Mouse (Mus musculus) forebrain, embryonic 14.5 days (tissue): Measurements from ENCODE around the gene Nr6a1. TPM values are rescaled to one million over a fixed set of nuclear protein-coding genes. Genes with fewer than 3 reads are reported as not detected.

Experiments
- ATAC-seq: fragments of 200-750 bp; cut with Nextera tagmentation; 2 replicates; pipeline ENCODE4 v1.8.0; 2017; ENCODE audit warnings: mild to moderate bottlenecking, moderate library complexity
- DNase-seq: peaks from one replicate; pipeline ENCODE4 v3.0.0-alpha.2; 2015; ENCODE audit warnings: low spot score
- H3K27ac ChIP-seq: fragments of 300-500 bp; sonication (generic); 2 replicates; pipeline ENCODE4 v1.5.1; 2014; ENCODE audit warnings: low read depth, mild to moderate bottlenecking, control low read depth, low read length, moderate library complexity
- H3K27me3 ChIP-seq: fragments of 300-500 bp; sonication (generic); replicated peaks from 2 replicates; pipeline ENCODE4 v1.6.1; 2014; ENCODE audit warnings: low read length, control low read depth, mixed read lengths; ENCODE audit not compliant: control insufficient read depth, insufficient read depth
- H3K36me3 ChIP-seq: fragments of 300-500 bp; sonication (generic); 2 replicates; pipeline ENCODE4 v1.6.1; 2014; ENCODE audit warnings: low read length, control low read depth; ENCODE audit not compliant: control insufficient read depth, insufficient read depth
- H3K4me1 ChIP-seq: fragments of 300-500 bp; sonication (generic); 2 replicates; pipeline ENCODE4 v1.6.1; 2014; ENCODE audit warnings: antibody characterized with exemption, low read length, control low read depth; ENCODE audit not compliant: control insufficient read depth, insufficient read depth
- H3K4me2 ChIP-seq: fragments of 300-500 bp; sonication (generic); 2 replicates; pipeline ENCODE4 v1.6.1; 2014; ENCODE audit warnings: mild to moderate bottlenecking, control low read depth, low read length
- H3K4me3 ChIP-seq: fragments of 300-500 bp; sonication (generic); 2 replicates; pipeline ENCODE4 v1.5.1; 2014; ENCODE audit warnings: low read depth, low read length, control low read depth
- H3K9ac ChIP-seq: fragments of 300-500 bp; sonication (generic); 2 replicates; pipeline ENCODE4 v1.6.1; 2014; ENCODE audit warnings: mild to moderate bottlenecking, low read length, control low read depth, moderate library complexity
- H3K9me3 ChIP-seq: fragments of 300-500 bp; sonication (generic); replicated peaks from 2 replicates; pipeline ENCODE4 v1.6.1; 2016; ENCODE audit warnings: low read length, control low read depth, mixed read lengths; ENCODE audit not compliant: control insufficient read depth
- WGBS: fragments of 180-500 bp; shearing (Covaris S2); extraction: QIAGEN DNeasy Blood & Tissue Kit; methylation state at CpG from one replicate; pipeline ENCODE4 v1.1.7; 2014; 5-methylcytosine and 5-hydroxymethylcytosine counted together
- polyA plus RNA-seq: library from polyadenylated mRNA; unstranded; fragments of >200 nt; fragmentation: Nextera tagmentation; extraction: Ambion mirVana; gene quantifications from 2 replicates; pipeline ENCODE4 v1.2.1, GENCODE M21; 2014

Nr6a1 gene
- polyA plus RNA-seq: 0.67 and 0.95 TPM in 2 replicates

GRCm38 (mm10) chr2:38927115-38927979, at the start of gene Nr6a1:
Gene Nr6a1, minus strand, starts transcription at chr2:38927688.
- Histone ChIP-seq H3K27me3 (peaks cover 21% of the 10 kb centered on the region), H3K4me3 (peak within 1 kb of the TSS; percentile 83), H3K36me3 (no peaks in the 10 kb centered on the region), H3K27ac (no peak within 1 kb of the TSS), H3K9ac (0 out of 2 replicates have a peak within 1 kb of the TSS, but pooled peaks have one; percentile 8), H3K4me2 (peak within 1 kb of the TSS; percentile 83), H3K4me1 (peaks cover 15% of the 10 kb centered on the region), H3K9me3 (no peaks in the 10 kb centered on the region)
- ATAC-seq (peak; percentile 52), DNase-seq (peak; percentile 80)
- 7% methylated on average over 19 of the region's 19 CpGs for WGBS

- H3K27ac ChIP-seq: no peak overlapping the region
- H3K4me2 ChIP-seq: no peak overlapping the region
- H3K4me1 ChIP-seq: no peaks in the 10 kb centered on the region
- H3K4me3 ChIP-seq: no peak overlapping the region
- WGBS: 90% methylated on average over 21 of the region's 21 CpGs
- DNase-seq (no peak), ATAC-seq (no peak)
- no peak overlapping the region for H3K9ac ChIP-seq
- no peaks in the 10 kb centered on the region for H3K27me3 ChIP-seq
- no peaks in the 10 kb centered on the region for H3K9me3 ChIP-seq
- H3K36me3 ChIP-seq: no peaks in the 10 kb centered on the region
Observed at GRCm38 (mm10) chr2:38975941-38976805, 48.7 kb upstream of the Nr6a1 start.

GRCm38 (mm10) chr2:38975181-38975580, 47.7 kb upstream of the Nr6a1 start:
- Histone ChIP-seq H3K4me1 (no peaks in the 10 kb centered on the region), H3K36me3 (no peaks in the 10 kb centered on the region), H3K9ac (no peak overlapping the region), H3K4me2 (no peak overlapping the region), H3K27ac (no peak overlapping the region), H3K4me3 (no peak overlapping the region), H3K27me3 (no peaks in the 10 kb centered on the region), H3K9me3 (no peaks in the 10 kb centered on the region)
- no peak for DNase-seq
- WGBS: 84% methylated on average over 3 of the region's 3 CpGs
- no peak for ATAC-seq

GRCm38 (mm10) chr2:38974171-38974570, 46.7 kb upstream of the Nr6a1 start:
- Histone ChIP-seq H3K27ac (no peak overlapping the region), H3K4me1 (no peaks in the 10 kb centered on the region), H3K9me3 (no peaks in the 10 kb centered on the region), H3K27me3 (no peaks in the 10 kb centered on the region), H3K4me2 (no peak overlapping the region), H3K4me3 (no peak overlapping the region), H3K9ac (no peak overlapping the region), H3K36me3 (no peaks in the 10 kb centered on the region)
- WGBS: 53% methylated on average over 2 of the region's 2 CpGs
- no peak for ATAC-seq
- DNase-seq: no peak

- no peak overlapping the region for H3K27ac ChIP-seq
- H3K4me2 ChIP-seq: no peak overlapping the region
- no peak overlapping the region for H3K4me3 ChIP-seq
- 75% methylated on average over 7 of the region's 7 CpGs for WGBS
- no peaks in the 10 kb centered on the region for H3K4me1 ChIP-seq
- H3K27me3 ChIP-seq: no peaks in the 10 kb centered on the region
- H3K36me3 ChIP-seq: no peaks in the 10 kb centered on the region
- no peak for ATAC-seq
- peak; percentile 27 for DNase-seq
- no peak overlapping the region for H3K9ac ChIP-seq
- H3K9me3 ChIP-seq: no peaks in the 10 kb centered on the region
Observed at GRCm38 (mm10) chr2:38973701-38974100, 46.2 kb upstream of the Nr6a1 start.

- Histone ChIP-seq H3K4me3 (no peak overlapping the region), H3K27me3 (no peaks in the 10 kb centered on the region), H3K9me3 (no peaks in the 10 kb centered on the region), H3K4me1 (no peaks in the 10 kb centered on the region), H3K27ac (no peak overlapping the region), H3K36me3 (no peaks in the 10 kb centered on the region), H3K9ac (no peak overlapping the region), H3K4me2 (no peak overlapping the region)
- ATAC-seq (no peak), DNase-seq (no peak)
- WGBS: 49% methylated on average over 2 of the region's 2 CpGs
Observed at GRCm38 (mm10) chr2:38973223-38973622, 45.7 kb upstream of the Nr6a1 start.

GRCm38 (mm10) chr2:38970057-38970456, 42.6 kb upstream of the Nr6a1 start:
- WGBS: 84% methylated on average over 5 of the region's 5 CpGs

GRCm38 (mm10) chr2:38969650-38970049, 42.2 kb upstream of the Nr6a1 start:
- no peak for DNase-seq
- Histone ChIP-seq H3K4me2 (no peak overlapping the region), H3K9ac (no peak overlapping the region), H3K4me3 (no peak overlapping the region), H3K36me3 (no peaks in the 10 kb centered on the region), H3K27ac (no peak overlapping the region), H3K9me3 (no peaks in the 10 kb centered on the region), H3K4me1 (no peaks in the 10 kb centered on the region), H3K27me3 (no peaks in the 10 kb centered on the region)
- ATAC-seq: no peak
- WGBS: 87% methylated on average over 2 of the region's 2 CpGs

More at GRCm38 (mm10) chr2:38970057-38970456, 42.6 kb upstream of the Nr6a1 start:
- H3K4me1 ChIP-seq: no peaks in the 10 kb centered on the region
- no peak overlapping the region for H3K27ac ChIP-seq
- no peaks in the 10 kb centered on the region for H3K36me3 ChIP-seq
- no peak overlapping the region for H3K4me3 ChIP-seq
- ATAC-seq: no peak
- no peak overlapping the region for H3K4me2 ChIP-seq
- H3K9ac ChIP-seq: no peak overlapping the region
- no peaks in the 10 kb centered on the region for H3K9me3 ChIP-seq
- no peak for DNase-seq
- H3K27me3 ChIP-seq: no peaks in the 10 kb centered on the region
